In the genomic region with DNA sequence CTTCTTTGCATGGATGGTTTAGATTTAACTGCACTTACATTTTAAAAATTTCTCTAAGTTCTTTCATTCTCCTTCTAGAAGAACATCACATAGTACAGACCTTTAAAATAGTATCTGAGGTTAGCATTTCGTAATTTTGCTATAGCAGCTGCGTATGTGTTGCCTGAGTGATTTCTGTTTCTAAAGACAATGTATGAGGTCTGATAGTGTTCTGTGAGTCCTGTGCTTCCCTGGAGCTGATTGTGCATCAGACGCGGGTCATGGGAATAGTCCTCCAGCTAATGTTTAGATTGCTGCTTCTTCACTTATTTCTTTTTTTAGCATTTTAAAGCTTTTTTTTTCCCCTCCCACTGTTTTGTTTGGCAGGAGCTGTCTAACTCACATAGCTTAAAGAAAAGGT, we compare ENCODE assay signal across 12 mouse cellular contexts. TPM values are rescaled to one million over a fixed set of nuclear protein-coding genes. Genes with fewer than 3 reads are reported as not detected.
"Had no signal": no experiment of that assay in that cellular context is flagged by ENCODE, and none has a peak within 500 bp of the region (broad histone marks: within the 10 kb centered on the region; RNA-seq: fewer than 3 reads in every experiment).

No protein-coding gene starts in this region.

- DNase-seq: kidney, adult 8-10 months; kidney, postnatal 25 days; liver; liver, embryonic 13.5 days; liver, postnatal 0 days; lung, postnatal 36 days; midbrain, embryonic 14.5 days had no signal

- H3K36me3 ChIP-seq: liver, embryonic 13.5 days; midbrain, embryonic 10.5 days; neural tube, embryonic 12.5 days had no signal

- H3K27me3 ChIP-seq: liver, embryonic 13.5 days; neural tube, embryonic 12.5 days had no signal

- H3K9me3 ChIP-seq: liver, embryonic 13.5 days; midbrain, embryonic 10.5 days; neural tube, embryonic 12.5 days had no signal

- H3K4me2 ChIP-seq: liver, embryonic 13.5 days; neural tube, embryonic 12.5 days had no signal

- H3K27ac ChIP-seq: liver, embryonic 13.5 days; midbrain, embryonic 10.5 days; neural tube, embryonic 12.5 days; stomach, postnatal 0 days had no signal

- H3K4me1 ChIP-seq: liver, embryonic 13.5 days; midbrain, embryonic 10.5 days; neural tube, embryonic 12.5 days had no signal

- H3K9ac ChIP-seq: liver, embryonic 13.5 days; liver, postnatal 0 days; neural tube, embryonic 12.5 days had no signal

- H3K4me3 ChIP-seq: liver, embryonic 13.5 days; midbrain, embryonic 10.5 days; neural tube, embryonic 12.5 days had no signal

- ATAC-seq: inflammation-experienced regulatory T-cells, adult 6 months; intestine, postnatal 0 days; liver, postnatal 0 days had no signal

RNA-seq across cellular contexts. Expression of gene Hmgcll1, which starts 46.8 kb away (rescaled TPM):
- polyA plus RNA-seq: inflammation-experienced regulatory T-cells, adult 6 months had no signal
